10 mouse cellular contexts compared by ENCODE assay signal in the genomic region with DNA sequence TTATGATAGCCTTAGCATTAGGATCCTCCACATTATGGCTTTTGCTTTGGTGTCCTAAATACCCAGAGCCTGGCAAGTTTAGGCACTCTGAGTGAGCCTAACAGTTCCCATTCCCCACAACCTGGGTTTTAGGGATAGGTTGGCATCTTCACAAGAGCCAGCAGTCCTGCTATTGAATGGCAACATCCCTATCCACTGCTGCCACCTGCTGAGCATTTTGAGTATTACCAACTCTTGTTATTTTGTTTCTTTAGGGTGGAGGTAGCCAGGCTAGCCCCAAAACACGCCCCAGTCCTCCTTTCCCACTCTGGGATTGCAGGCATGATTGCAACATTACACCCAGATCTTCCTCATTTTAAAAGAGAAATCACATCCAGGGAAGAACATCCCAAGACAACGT. TPM values are rescaled to one million over a fixed set of nuclear protein-coding genes. Genes with fewer than 3 reads are reported as not detected.
DNase-seq lines count a peak whose midpoint lies in the region; ATAC-seq lines count a peak whose summit lies in the region.
"Not testable (repeated sequence)": the region's sequence is repeated elsewhere in the genome, so short reads cannot be mapped to it uniquely, and the experiment has no call there.
"Had no signal": no experiment of that assay in that cellular context is flagged by ENCODE, and none has a peak within 500 bp of the region (broad histone marks: within the 10 kb centered on the region; RNA-seq: fewer than 3 reads in every experiment).

No protein-coding gene starts in this region.

- H3K9me3 ChIP-seq in hindbrain, embryonic 13.5 days; liver, embryonic 13.5 days (replicated peaks): not testable (repeated sequence)

- peak; percentile 19 for DNase-seq in ES-CJ7 (ENCODE audit: low read depth, low spot score)
- peak; percentile 9 to 12 for DNase-seq in cerebellum, postnatal 10 days
- peak; percentile 14 to 56 for DNase-seq in frontal cortex, adult 2 months (ENCODE audit: extremely low spot score in 1 of 2, low spot score in 1 of 2)
- peak; percentile 3 for DNase-seq in layer of hippocampus, adult 9-11 months
- DNase-seq in liver, embryonic 13.5 days, result peak; percentile 4
- DNase-seq in testis, postnatal 14 days (ENCODE audit: low spot score), result peak; percentile 4

- H3K27ac ChIP-seq in hindbrain, embryonic 13.5 days; liver, embryonic 13.5 days: not testable (repeated sequence)

- 0 out of 2 replicates have a peak, but pooled peaks have one; percentile 36 for ATAC-seq in hindbrain, embryonic 13.5 days (ENCODE audit: low FRiP score)
- not testable (repeated sequence) for ATAC-seq in liver, embryonic 13.5 days (ENCODE audit: low read depth)
- peak; percentile 50; the same call in 1 of the 2 replicates for ATAC-seq in monocyte, adult 5-6 weeks (replicated peaks; ENCODE audit: insufficient number of reproducible peaks, low FRiP score, low TSS enrichment, poor library complexity, severe bottlenecking)

- H3K4me1 ChIP-seq in hindbrain, embryonic 13.5 days (replicated peaks); liver, embryonic 13.5 days (replicated peaks): not testable (repeated sequence)

- H3K36me3 ChIP-seq in hindbrain, embryonic 13.5 days; liver, embryonic 13.5 days: not testable (repeated sequence)

- H3K4me3 ChIP-seq in hindbrain, embryonic 13.5 days; liver, embryonic 13.5 days (replicated peaks): not testable (repeated sequence)

- 44% methylated on average over 2 of the region's 2 CpGs for WGBS in hindbrain, embryonic 13.5 days
- WGBS in liver, embryonic 13.5 days (ENCODE audit: insufficient replicate concordance), result 29% methylated on average over 2 of the region's 2 CpGs

- H3K27me3 ChIP-seq in hindbrain, embryonic 13.5 days; liver, embryonic 13.5 days: not testable (repeated sequence)

- not testable (repeated sequence) for H3K9ac ChIP-seq in hindbrain, embryonic 13.5 days; liver, embryonic 13.5 days

- not testable (repeated sequence) for H3K4me2 ChIP-seq in hindbrain, embryonic 13.5 days; liver, embryonic 13.5 days

RNA-seq across cellular contexts. Expression of gene Ear1, which starts 14.8 kb away (rescaled TPM):
- polyA plus RNA-seq in frontal cortex, adult 2 months (2012; rRNA removed), result 0.32 and 0.38 TPM in 2 replicates
- not detected in 2 replicates for polyA plus RNA-seq in hindbrain, embryonic 13.5 days (2015; fragmentation: Nextera tagmentation; extraction: Ambion mirVana)
- polyA plus RNA-seq in liver, embryonic 13.5 days (2015; fragmentation: Nextera tagmentation; extraction: Ambion mirVana), result 9.1 and 12.0 TPM in 2 replicates
- 4.8 to 10.8 TPM in 2 of 3 replicates, not detected in the other for total RNA-seq in monocyte, adult 5-6 weeks (2017)
- polyA plus RNA-seq: erythroblast, embryonic 14.5 days; heart, embryonic 13.5 days had no signal
